Mouse (Mus musculus): ENCODE measurements around the gene Kcnf1. TPM values are rescaled to one million over a fixed set of nuclear protein-coding genes. Genes with fewer than 3 reads are reported as not detected.
"Not testable (repeated sequence)": the region's sequence is repeated elsewhere in the genome, so short reads cannot be mapped to it uniquely, and the experiment has no call there.

Gene Kcnf1
- polyA plus RNA-seq, 3 experiments from 2014 or later: 2.6 to 3.7 TPM; not detected in 1

DNA sequence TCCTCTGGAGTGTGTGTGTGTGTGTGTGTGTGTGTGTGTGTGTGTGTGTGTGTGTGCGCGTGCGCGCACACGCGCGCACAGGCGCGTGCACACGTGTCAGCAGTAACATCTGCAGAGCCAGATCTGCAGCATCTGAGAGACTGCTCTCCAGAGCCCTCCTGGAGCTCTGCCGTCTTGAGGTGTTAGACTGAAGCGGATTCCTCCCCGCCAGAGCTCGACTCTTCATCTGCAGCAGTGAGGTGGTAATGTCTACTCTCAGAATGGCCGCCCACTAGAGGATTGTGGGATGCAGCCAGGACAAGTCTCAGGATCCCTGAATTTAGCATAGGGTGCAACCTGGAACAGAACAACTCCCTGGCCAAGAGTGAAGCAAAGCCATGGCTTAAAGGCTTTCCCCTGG is 19.1 kb downstream of the Kcnf1 start:
- ATAC-seq: no peak

DNA sequence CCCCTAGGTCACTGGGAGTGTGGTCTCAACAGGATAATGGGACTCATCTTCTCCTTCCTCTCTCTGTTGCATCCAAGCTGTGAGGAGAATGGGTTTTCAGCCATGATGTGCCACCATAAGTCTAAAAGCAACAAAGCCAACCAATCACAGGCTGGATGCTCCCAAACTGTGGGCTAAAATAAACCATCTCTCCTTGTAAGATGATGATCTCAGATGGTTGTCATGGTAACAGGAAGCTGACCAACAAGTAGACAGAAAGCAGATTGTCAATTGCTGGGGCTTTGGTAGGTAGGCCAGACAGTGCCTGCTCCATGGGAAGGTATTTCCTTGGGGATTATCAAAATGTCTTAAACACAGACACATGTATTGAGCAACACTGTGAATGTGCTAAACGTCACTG is 20.9 kb downstream of the Kcnf1 start:
- no peak for ATAC-seq

- ATAC-seq: no peak
These were observed 23.8 kb downstream of the Kcnf1 start for GRCm38 (mm10) chr12:17152840-17153239.

GRCm38 (mm10) chr12:17148920-17149319 is 27.8 kb downstream of the Kcnf1 start:
- no peak for ATAC-seq

GRCm38 (mm10) chr12:17141791-17142190 is 34.9 kb downstream of the Kcnf1 start:
- ATAC-seq: no peak

DNA sequence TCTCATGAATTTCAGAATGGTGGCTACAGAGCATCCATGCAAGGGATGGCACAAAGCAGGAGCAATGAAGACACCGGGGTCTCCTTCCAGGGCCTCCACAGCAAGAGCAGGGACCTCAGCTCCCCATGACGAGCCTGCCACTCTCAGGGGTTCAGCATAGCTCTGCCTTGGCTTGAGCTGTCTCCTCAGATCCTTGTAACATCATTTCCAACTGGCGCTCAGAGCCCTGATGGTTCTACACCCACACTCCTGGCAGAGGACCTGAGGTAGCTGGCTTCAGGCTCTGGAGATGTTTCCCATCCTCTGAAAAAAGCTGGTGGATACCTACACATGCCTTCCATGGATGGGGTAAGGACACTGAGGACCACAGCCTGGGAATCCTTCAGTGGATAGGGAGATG is 36.3 kb downstream of the Kcnf1 start:
- no peak for ATAC-seq

- no peak for ATAC-seq
These were observed 42.1 kb downstream of the Kcnf1 start for GRCm38 (mm10) chr12:17134546-17135096.

- no peak for ATAC-seq
These were observed 44.4 kb downstream of the Kcnf1 start for GRCm38 (mm10) chr12:17132243-17132642.

DNA sequence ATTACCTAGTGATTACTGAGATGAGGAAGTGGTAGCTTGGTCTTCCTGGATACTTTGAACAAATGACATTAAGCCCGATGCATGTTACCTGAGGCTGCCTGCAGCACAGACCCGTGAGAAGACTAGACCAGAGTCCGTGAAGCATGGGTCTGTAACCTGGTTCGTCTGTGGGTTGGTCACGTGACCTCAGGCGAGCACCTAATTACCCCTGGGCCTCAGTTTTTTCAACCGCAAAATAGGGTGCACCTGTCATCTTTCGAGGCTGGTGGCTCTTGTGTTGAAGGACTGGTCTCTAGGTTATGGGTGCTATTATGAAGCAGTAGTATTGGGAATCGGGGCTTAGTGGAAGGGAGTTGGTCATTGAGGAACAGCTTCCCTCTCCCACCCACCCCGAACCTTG is 45.1 kb downstream of the Kcnf1 start:
- ATAC-seq: no peak

DNA sequence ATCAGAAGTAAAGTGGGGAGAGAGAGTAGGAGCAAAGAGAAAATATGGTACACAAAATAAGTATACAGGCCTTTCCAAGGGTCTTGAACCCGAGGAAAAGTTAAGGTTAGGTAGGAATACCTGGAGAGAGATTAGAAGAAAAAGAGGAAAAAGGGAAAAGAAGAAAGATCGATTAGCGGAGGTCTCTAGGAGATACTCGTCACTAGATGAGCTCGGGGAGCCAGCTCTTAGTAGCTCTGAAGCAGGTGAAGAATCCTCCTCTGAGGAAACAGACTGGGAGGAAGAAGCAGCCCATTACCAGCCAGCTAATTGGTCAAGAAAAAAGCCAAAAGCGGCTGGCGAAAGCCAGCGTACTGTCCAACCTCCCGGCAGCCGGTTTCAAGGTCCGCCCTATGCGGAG is 53.8 kb downstream of the Kcnf1 start:
- ATAC-seq: not testable (repeated sequence)

Other genes with a start within 250 kb of the Kcnf1 start
- gene Pqlc3, start 176.5 kb downstream of the Kcnf1 start, polyA plus RNA-seq (2017; shearing (Covaris generic)): 100 to 1,000 TPM in 1 of 3 experiments, 10 to 100 TPM in 2; 57.2 to 116 (median 62.2) TPM
- gene 2410004P03Rik, start 165.2 kb downstream of the Kcnf1 start, polyA plus RNA-seq (2017; shearing (Covaris generic)): 1 to 10 TPM in 2 of 3 experiments, under 1 TPM in 1; 0.94 to 1.6 (median 1.5) TPM
- 100 to 1,000 TPM; 186 to 215 (median 194) TPM for gene Pdia6, start 89.7 kb upstream of the Kcnf1 start, polyA plus RNA-seq (2017; shearing (Covaris generic))
- gene Atp6v1c2, start 152.5 kb upstream of the Kcnf1 start, polyA plus RNA-seq (2017; shearing (Covaris generic)): under 1 TPM in 1 of 3 experiments, not detected in 2; 0.35 TPM
- 10 to 100 TPM; 27.7 to 35.0 (median 33.4) TPM for gene Nol10, start 171.6 kb upstream of the Kcnf1 start, polyA plus RNA-seq (2017; shearing (Covaris generic))